Mouse (Mus musculus): Measurements from ENCODE around the gene Olfr152. TPM values are rescaled to one million over a fixed set of nuclear protein-coding genes. Genes with fewer than 3 reads are reported as not detected.

The Olfr152 gene
- total and polyA plus RNA-seq, 3 experiments: not detected

DNA sequence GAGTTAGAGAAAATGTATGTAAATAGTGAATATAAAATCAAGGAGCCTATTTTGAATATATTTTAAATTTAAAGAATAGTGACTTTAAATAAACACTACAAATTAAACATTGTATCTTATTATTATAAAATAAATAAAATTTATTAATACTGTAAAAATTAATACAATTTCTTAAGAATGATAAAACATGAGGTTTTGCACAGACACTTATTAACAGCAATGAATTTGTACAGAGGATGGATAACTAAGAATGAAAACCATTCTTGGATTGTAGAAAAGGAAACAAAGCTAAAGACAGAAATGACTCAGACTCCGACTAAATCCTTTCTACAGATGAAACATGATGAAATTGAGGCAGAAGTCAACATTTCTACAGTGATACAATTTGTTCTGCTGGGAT, 30.2 kb downstream of the Olfr152 start, which contains the start of gene Olfr1145:
Olfr1145 (plus strand) TSS at position 301 of the 400 bp plus-strand sequence.
- intact Hi-C loops (cut with DNase I): no loop called here
- no peaks in the 10 kb centered on the region for H3K36me3 ChIP-seq (ENCODE audit: control insufficient read depth, insufficient read depth, low read length)
- no peak within 1 kb of the TSS for H3K27ac ChIP-seq
- H3K9ac ChIP-seq (ENCODE audit: low read depth, low read length): no peak within 1 kb of the TSS
- no peak within 1 kb of the TSS for H3K4me3 ChIP-seq
- DNase-seq: no peak
- H3K27me3 ChIP-seq (ENCODE audit: control insufficient read depth, insufficient read depth, low read length): no peaks in the 10 kb centered on the region
- H3K79me2 ChIP-seq (replicated peaks; ENCODE audit: control insufficient read depth, insufficient read depth, low read length): no peaks in the 10 kb centered on the region
- TF ChIP-seq EP300 (IDR thresholded peaks at IDR 0.05; ENCODE audit: insufficient read depth, low read depth, low read length) (no peak), CTCF (IDR thresholded peaks at IDR 0.05) (no peak)
- 48% methylated on average over 1 of the region's 1 CpGs for WGBS
- no peaks in the 10 kb centered on the region for H3K4me1 ChIP-seq (ENCODE audit: control insufficient read depth, insufficient read depth, low read length)

DNA sequence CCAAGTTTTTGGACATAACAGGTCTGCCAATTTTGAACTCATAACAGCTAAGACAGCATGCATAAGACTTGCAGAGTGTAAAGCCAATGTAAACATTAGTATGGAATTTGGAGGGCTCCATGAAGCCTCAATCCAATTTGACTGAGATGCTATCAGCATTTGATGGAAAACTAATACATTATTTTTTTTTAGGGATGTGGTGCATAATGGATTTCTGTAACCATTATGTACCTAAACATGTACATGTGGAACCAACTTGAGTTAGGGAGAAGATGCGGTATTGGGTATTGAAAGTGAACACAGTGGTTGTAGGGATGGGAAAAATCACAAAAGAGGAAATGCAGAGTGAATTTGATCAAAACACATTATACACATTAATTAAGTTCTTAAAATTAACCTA, 51.0 kb downstream of the Olfr152 start, which contains the start of gene Olfr1148:
Olfr1148 (plus strand) TSS at position 301 of the 400 bp plus-strand sequence.
- no peak for TF ChIP-seq EP300 (IDR thresholded peaks at IDR 0.05; ENCODE audit: insufficient read depth, low read depth, low read length)
- no peak for TF ChIP-seq CTCF (IDR thresholded peaks at IDR 0.05)
- TF ChIP-seq POLR2A (IDR thresholded peaks at IDR 0.05; ENCODE audit: insufficient read depth, low read depth, low read length): no peak
- Histone ChIP-seq H3K27me3 (ENCODE audit: control insufficient read depth, insufficient read depth, low read length) (no peaks in the 10 kb centered on the region), H3K4me3 (no peak within 1 kb of the TSS), H3K36me3 (ENCODE audit: control insufficient read depth, insufficient read depth, low read length) (no peaks in the 10 kb centered on the region), H3K9ac (ENCODE audit: low read depth, low read length) (no peak within 1 kb of the TSS), H3K4me1 (ENCODE audit: control insufficient read depth, insufficient read depth, low read length) (no peaks in the 10 kb centered on the region), H3K79me2 (replicated peaks; ENCODE audit: control insufficient read depth, insufficient read depth, low read length) (no peaks in the 10 kb centered on the region), H3K27ac (no peak within 1 kb of the TSS)
- no peak for DNase-seq
- intact Hi-C loops (cut with DNase I): no loop called here
- 72% methylated on average over 1 of the region's 1 CpGs for WGBS

Other genes starting within 250 kb of the Olfr152 start
- not detected for gene Olfr153, start 247.7 kb upstream of the Olfr152 start, total RNA-seq (2021)
- gene Olfr153, start 247.7 kb upstream of the Olfr152 start, polyA plus RNA-seq (2012; rRNA removed): 0.08 TPM in 1 of 2 replicates, not detected in the other
- not detected for gene Olfr1128, start 233.9 kb upstream of the Olfr152 start, total RNA-seq (2021)
- gene Olfr1128, start 233.9 kb upstream of the Olfr152 start, polyA plus RNA-seq (2012; rRNA removed): not detected in 2 replicates
- not detected for gene Olfr1129, start 205.6 kb upstream of the Olfr152 start, total RNA-seq (2021)
- gene Olfr1129, start 205.6 kb upstream of the Olfr152 start, polyA plus RNA-seq (2012; rRNA removed): not detected in 2 replicates
- not detected for gene Olfr1130, start 173.3 kb upstream of the Olfr152 start, total RNA-seq (2021)
- not detected in 2 replicates for gene Olfr1130, start 173.3 kb upstream of the Olfr152 start, polyA plus RNA-seq (2012; rRNA removed)
- not detected for gene Olfr1131, start 152.4 kb upstream of the Olfr152 start, total RNA-seq (2021)
- not detected in 2 replicates for gene Olfr1131, start 152.4 kb upstream of the Olfr152 start, polyA plus RNA-seq (2012; rRNA removed)
- gene Olfr1132, start 141.9 kb upstream of the Olfr152 start, total RNA-seq (2021): not detected
- not detected in 2 replicates for gene Olfr1132, start 141.9 kb upstream of the Olfr152 start, polyA plus RNA-seq (2012; rRNA removed)
- gene Olfr1133, start 132.1 kb upstream of the Olfr152 start, total RNA-seq (2021): not detected
- not detected in 2 replicates for gene Olfr1133, start 132.1 kb upstream of the Olfr152 start, polyA plus RNA-seq (2012; rRNA removed)
- gene Olfr1134, start 121.0 kb upstream of the Olfr152 start, total RNA-seq (2021): not detected
- gene Olfr1134, start 121.0 kb upstream of the Olfr152 start, polyA plus RNA-seq (2012; rRNA removed): not detected in 2 replicates
- gene Olfr1135, start 105.8 kb upstream of the Olfr152 start, total RNA-seq (2021): not detected
- gene Olfr1135, start 105.8 kb upstream of the Olfr152 start, polyA plus RNA-seq (2012; rRNA removed): not detected in 2 replicates
- gene Olfr1136, start 85.5 kb upstream of the Olfr152 start, total RNA-seq (2021): not detected
- gene Olfr1136, start 85.5 kb upstream of the Olfr152 start, polyA plus RNA-seq (2012; rRNA removed): not detected in 2 replicates
- gene Olfr1137, start 66.3 kb upstream of the Olfr152 start, total RNA-seq (2021): not detected
- gene Olfr1137, start 66.3 kb upstream of the Olfr152 start, polyA plus RNA-seq (2012; rRNA removed): not detected in 2 replicates
- not detected for gene Olfr1138, start 39.5 kb upstream of the Olfr152 start, total RNA-seq (2021)
- not detected in 2 replicates for gene Olfr1138, start 39.5 kb upstream of the Olfr152 start, polyA plus RNA-seq (2012; rRNA removed)
- gene Olfr1140, start 35.7 kb upstream of the Olfr152 start, total RNA-seq (2021): not detected
- not detected in 2 replicates for gene Olfr1140, start 35.7 kb upstream of the Olfr152 start, polyA plus RNA-seq (2012; rRNA removed)
- gene Olfr1141, start 25.5 kb upstream of the Olfr152 start, total RNA-seq (2021): not detected
- gene Olfr1141, start 25.5 kb upstream of the Olfr152 start, polyA plus RNA-seq (2012; rRNA removed): not detected in 2 replicates
- gene Olfr1143, start 21.1 kb downstream of the Olfr152 start, total RNA-seq (2021): not detected
- not detected in 2 replicates for gene Olfr1143, start 21.1 kb downstream of the Olfr152 start, polyA plus RNA-seq (2012; rRNA removed)
- gene Olfr1145, start 30.3 kb downstream of the Olfr152 start, total RNA-seq (2021): not detected
- not detected in 2 replicates for gene Olfr1145, start 30.3 kb downstream of the Olfr152 start, polyA plus RNA-seq (2012; rRNA removed)
- not detected for gene Olfr1148, start 51.0 kb downstream of the Olfr152 start, total RNA-seq (2021)
- not detected in 2 replicates for gene Olfr1148, start 51.0 kb downstream of the Olfr152 start, polyA plus RNA-seq (2012; rRNA removed)
- not detected for gene Olfr1150-ps1, start 64.5 kb downstream of the Olfr152 start, total RNA-seq (2021)
- not detected in 2 replicates for gene Olfr1150-ps1, start 64.5 kb downstream of the Olfr152 start, polyA plus RNA-seq (2012; rRNA removed)
- not detected for gene Olfr1151, start 76.4 kb downstream of the Olfr152 start, total RNA-seq (2021)
- not detected in 2 replicates for gene Olfr1151, start 76.4 kb downstream of the Olfr152 start, polyA plus RNA-seq (2012; rRNA removed)
- gene Olfr1152, start 87.0 kb downstream of the Olfr152 start, total RNA-seq (2021): not detected
- gene Olfr1152, start 87.0 kb downstream of the Olfr152 start, polyA plus RNA-seq (2012; rRNA removed): not detected in 2 replicates
- not detected for gene Olfr1153, start 115.5 kb downstream of the Olfr152 start, total RNA-seq (2021)
- gene Olfr1153, start 115.5 kb downstream of the Olfr152 start, polyA plus RNA-seq (2012; rRNA removed): not detected in 2 replicates
- not detected for gene Olfr1154, start 125.7 kb downstream of the Olfr152 start, total RNA-seq (2021)
- not detected in 2 replicates for gene Olfr1154, start 125.7 kb downstream of the Olfr152 start, polyA plus RNA-seq (2012; rRNA removed)
- gene Olfr1155, start 165.7 kb downstream of the Olfr152 start, total RNA-seq (2021): not detected
- not detected in 2 replicates for gene Olfr1155, start 165.7 kb downstream of the Olfr152 start, polyA plus RNA-seq (2012; rRNA removed)
- not detected for gene Olfr1156, start 173.6 kb downstream of the Olfr152 start, total RNA-seq (2021)
- gene Olfr1156, start 173.6 kb downstream of the Olfr152 start, polyA plus RNA-seq (2012; rRNA removed): not detected in 2 replicates
- not detected for gene Olfr1157, start 188.8 kb downstream of the Olfr152 start, total RNA-seq (2021)
- not detected in 2 replicates for gene Olfr1157, start 188.8 kb downstream of the Olfr152 start, polyA plus RNA-seq (2012; rRNA removed)
- gene Olfr74, start 195.2 kb downstream of the Olfr152 start, total RNA-seq (2021): not detected
- gene Olfr74, start 195.2 kb downstream of the Olfr152 start, polyA plus RNA-seq (2012; rRNA removed): not detected in 2 replicates
- gene Olfr1158, start 210.6 kb downstream of the Olfr152 start, total RNA-seq (2021): not detected
- not detected in 2 replicates for gene Olfr1158, start 210.6 kb downstream of the Olfr152 start, polyA plus RNA-seq (2012; rRNA removed)
- gene Olfr1160, start 228.8 kb downstream of the Olfr152 start, total RNA-seq (2021): not detected
- not detected in 2 replicates for gene Olfr1160, start 228.8 kb downstream of the Olfr152 start, polyA plus RNA-seq (2012; rRNA removed)
- not detected for gene Olfr1161, start 243.3 kb downstream of the Olfr152 start, total RNA-seq (2021)
- gene Olfr1161, start 243.3 kb downstream of the Olfr152 start, polyA plus RNA-seq (2012; rRNA removed): not detected in 2 replicates

Data from heart, adult 2 months (tissue).